Mouse (Mus musculus): ENCODE data around the gene Serinc3. TPM values are rescaled to one million over a fixed set of nuclear protein-coding genes. Genes with fewer than 3 reads are reported as not detected.

Gene Serinc3
- total RNA-seq (2023) = 431 and 484 TPM in 2 replicates

GRCm38 (mm10) chr2:163644575-163645385, at the start of gene Serinc3:
Serinc3 (minus strand) TSS chr2:163645131.

GRCm38 (mm10) chr2:163657975-163658886, 13.3 kb upstream of the Serinc3 start, which contains the start of gene Pkig:
Pkig (plus strand) TSS chr2:163658386.

GRCm38 (mm10) chr2:163602101-163602971, 42.6 kb downstream of the Serinc3 start, which contains the start of gene Ttpal:
Ttpal (plus strand) TSS chr2:163602314.

Other genes with a start within 250 kb of the Serinc3 start
- gene Jph2, start 247.1 kb downstream of the Serinc3 start, total RNA-seq (2023) = not detected in 2 replicates
- gene Oser1, start 220.4 kb downstream of the Serinc3 start, total RNA-seq (2023) = 107 and 131 TPM in 2 replicates
- gene Gdap1l1, start 206.7 kb downstream of the Serinc3 start, total RNA-seq (2023) = not detected in 2 replicates
- gene Fitm2, start 172.5 kb downstream of the Serinc3 start, total RNA-seq (2023) = 0.66 and 1.0 TPM in 2 replicates
- not detected in 2 replicates for gene R3hdml, start 152.8 kb downstream of the Serinc3 start, total RNA-seq (2023)
- not detected in 2 replicates for gene Hnf4a, start 138.3 kb downstream of the Serinc3 start, total RNA-seq (2023)
- 45.7 and 58.2 TPM in 2 replicates for gene Ttpal, start 42.8 kb downstream of the Serinc3 start, total RNA-seq (2023)
- gene Pkig, start 13.3 kb upstream of the Serinc3 start, total RNA-seq (2023) = 15.7 and 16.7 TPM in 2 replicates
- gene Ada, start 105.1 kb upstream of the Serinc3 start, total RNA-seq (2023) = 12.9 and 18.1 TPM in 2 replicates
- gene Ccn5, start 175.7 kb upstream of the Serinc3 start, total RNA-seq (2023) = not detected in 2 replicates
- gene Kcnk15, start 208.5 kb upstream of the Serinc3 start, total RNA-seq (2023) = not detected in 2 replicates

Data from neutrophil, adult 65 days (primary cell).